Mouse (Mus musculus) cerebellum, adult 9-11 months (tissue): ENCODE data around the gene Wbp1l.
A peak's percentile ranks its signal among the peaks of the same experiment; 100 is the strongest.

ENCODE experiments used
- DNase-seq: peaks from one replicate; pipeline ENCODE4 v3.0.0; 2022

Wbp1l gene

GRCm38 (mm10) chr19:46599375-46600256 lies 732 bp downstream of the Wbp1l start:
- DNase-seq: peak; percentile 33

GRCm38 (mm10) chr19:46600371-46600770 lies 1.5 kb downstream of the Wbp1l start:
- no peak for DNase-seq

DNA sequence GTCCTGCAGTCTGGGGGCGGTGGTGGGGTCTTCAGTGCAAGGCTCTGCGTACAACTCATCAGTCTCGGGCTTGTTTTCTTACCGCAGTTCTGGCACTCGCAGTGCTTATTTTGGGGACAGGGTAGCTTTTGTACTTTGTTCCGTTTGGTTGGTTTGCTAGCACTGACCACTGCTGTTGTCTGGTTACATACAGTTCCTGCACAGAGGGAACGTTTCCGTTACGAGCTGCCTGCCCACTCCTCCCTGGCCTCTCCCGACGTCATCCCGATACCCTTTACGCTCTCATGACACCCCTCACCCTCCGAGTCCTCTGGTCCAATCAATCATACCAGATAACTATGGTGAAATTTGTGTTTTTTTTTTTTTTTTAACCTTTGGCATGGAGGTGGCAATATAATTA lies 2.6 kb downstream of the Wbp1l start:
- DNase-seq: no peak

- DNase-seq: no peak
Observed at GRCm38 (mm10) chr19:46602406-46602805, 3.5 kb downstream of the Wbp1l start.

DNA sequence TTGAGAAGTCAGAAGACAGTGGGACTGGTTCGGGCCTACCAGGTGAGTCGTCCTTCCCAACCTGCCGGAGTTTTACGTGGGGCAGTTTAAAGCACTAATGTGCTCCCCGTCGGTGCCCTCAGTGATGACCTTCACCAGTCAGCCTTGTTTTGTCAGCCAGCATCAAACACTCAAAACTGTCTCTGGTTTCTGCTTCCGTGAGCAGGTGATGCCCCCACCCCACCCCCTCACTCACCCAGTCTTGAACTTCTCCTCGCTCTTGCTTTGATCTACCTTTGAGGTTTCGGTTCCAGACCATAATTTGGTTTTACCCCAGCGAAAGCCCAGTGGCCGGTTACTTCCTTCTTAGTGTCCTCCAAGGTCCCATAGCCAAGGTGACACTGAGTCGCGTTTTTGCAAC lies 7.8 kb downstream of the Wbp1l start:
- no peak for DNase-seq

DNA sequence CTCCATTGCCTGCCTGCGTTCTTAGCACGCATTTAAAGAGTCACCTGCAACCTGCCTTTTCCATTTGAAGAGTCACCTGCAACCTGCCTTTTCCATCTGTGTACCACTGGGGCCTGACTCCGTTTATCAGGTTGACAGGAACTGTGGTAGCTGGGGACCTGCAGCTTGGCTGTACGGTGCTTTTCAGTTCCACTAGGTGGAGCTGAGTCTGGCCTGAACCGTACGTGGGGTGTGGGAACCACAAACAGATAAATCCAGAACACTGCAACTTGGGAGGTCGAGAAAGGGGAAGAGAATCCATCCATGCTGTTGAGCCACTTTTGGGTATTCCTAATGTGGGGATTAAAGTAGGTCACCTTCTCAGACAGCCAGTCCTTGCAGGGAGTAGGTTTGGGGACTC lies 8.5 kb downstream of the Wbp1l start:
- no peak for DNase-seq

- DNase-seq: no peak
Observed at GRCm38 (mm10) chr19:46608158-46608557, 9.3 kb downstream of the Wbp1l start.

- DNase-seq: no peak
Observed at GRCm38 (mm10) chr19:46616378-46616777, 17.5 kb downstream of the Wbp1l start.

DNA sequence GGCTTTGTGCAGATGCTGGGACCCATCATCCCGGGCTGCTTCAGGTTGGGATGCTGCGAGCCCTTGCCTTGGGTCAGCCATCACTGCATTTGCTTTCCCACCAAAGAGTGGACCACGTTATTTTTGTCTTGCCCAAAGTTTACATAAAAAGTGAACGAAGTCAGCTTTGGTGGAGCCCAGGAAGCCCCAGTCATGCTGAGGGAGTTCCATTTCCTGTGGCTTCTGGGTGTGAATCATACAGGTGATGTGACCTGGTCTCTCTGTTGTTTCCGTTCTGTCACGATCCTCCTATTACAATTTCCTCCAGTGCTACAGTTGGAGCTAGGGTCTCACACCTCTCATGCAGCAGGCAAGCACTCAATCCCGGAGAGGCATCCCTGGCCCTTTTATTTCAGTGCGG lies 18.5 kb downstream of the Wbp1l start:
- no peak for DNase-seq

DNA sequence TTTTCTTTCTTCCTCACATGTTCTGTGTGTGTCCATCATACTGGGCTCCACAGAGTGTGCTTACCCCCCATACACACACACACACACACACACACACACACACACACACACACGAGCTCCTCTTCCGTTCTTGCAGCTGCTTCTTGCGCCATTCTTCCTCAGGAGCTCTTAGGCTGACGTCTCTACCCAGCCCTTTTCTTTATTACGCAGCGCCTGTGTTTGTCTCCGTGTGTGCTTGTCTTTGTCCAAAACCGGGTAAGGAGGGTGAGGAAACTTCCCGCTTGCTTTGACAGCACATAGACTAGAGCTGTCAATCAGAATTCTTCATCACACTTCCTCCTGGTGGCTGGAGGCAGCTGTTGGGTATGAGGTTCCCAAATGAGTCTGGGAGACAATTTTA lies 19.4 kb downstream of the Wbp1l start:
- no peak for DNase-seq

GRCm38 (mm10) chr19:46619001-46619400 lies 20.1 kb downstream of the Wbp1l start:
- DNase-seq: peak; percentile 50

DNA sequence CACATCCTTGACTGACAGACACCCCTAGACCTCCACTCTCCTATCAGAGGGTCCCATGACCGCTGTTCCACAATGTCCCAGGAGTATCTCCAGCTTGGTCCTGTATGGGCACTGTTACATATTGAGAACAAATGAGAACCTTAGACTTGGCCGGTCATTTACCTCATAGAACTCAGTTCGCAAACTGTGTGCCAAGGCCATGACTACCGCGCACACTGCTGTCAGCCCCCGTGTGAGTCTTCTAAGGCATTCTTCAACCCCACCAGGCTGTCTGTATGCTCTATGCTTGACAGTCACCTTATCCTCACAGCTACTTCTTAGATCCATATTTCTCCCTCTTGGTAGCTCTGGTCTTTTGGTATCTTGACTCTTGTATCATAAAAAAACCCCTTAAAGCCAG lies 20.6 kb downstream of the Wbp1l start:
- no peak for DNase-seq

GRCm38 (mm10) chr19:46620016-46620808 lies 21.3 kb downstream of the Wbp1l start:
- no peak for DNase-seq

GRCm38 (mm10) chr19:46621236-46622183 lies 22.6 kb downstream of the Wbp1l start:
- DNase-seq: no peak

DNA sequence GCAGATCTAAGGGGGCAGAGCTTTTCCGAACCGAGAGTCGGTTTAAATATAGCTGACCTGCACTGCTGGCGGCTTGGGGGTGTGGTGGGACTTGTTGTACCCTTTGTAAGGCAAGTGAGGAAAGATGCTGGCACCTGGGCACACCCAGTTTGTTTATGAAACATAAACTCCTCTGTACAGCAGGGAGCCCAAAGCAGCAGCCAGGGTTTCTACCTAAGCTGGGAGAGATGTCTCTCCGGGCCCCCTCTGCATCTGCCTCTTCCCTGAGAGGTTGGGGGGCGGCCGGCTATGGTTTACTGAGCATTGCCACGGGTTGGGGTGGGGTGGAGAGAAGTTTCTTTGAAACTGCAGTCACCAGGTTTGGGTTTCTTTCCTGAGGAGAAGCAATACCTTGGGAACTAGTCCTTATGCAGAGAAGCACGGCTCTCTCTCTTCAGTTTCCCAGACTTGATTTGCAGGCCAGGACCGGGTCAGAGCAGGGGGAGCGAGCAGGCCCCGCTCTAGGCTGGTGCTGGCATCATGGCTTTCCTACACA lies 23.8 kb downstream of the Wbp1l start:
- no peak for DNase-seq

- DNase-seq: no peak
Observed at GRCm38 (mm10) chr19:46623194-46623667, 24.3 kb downstream of the Wbp1l start.

DNA sequence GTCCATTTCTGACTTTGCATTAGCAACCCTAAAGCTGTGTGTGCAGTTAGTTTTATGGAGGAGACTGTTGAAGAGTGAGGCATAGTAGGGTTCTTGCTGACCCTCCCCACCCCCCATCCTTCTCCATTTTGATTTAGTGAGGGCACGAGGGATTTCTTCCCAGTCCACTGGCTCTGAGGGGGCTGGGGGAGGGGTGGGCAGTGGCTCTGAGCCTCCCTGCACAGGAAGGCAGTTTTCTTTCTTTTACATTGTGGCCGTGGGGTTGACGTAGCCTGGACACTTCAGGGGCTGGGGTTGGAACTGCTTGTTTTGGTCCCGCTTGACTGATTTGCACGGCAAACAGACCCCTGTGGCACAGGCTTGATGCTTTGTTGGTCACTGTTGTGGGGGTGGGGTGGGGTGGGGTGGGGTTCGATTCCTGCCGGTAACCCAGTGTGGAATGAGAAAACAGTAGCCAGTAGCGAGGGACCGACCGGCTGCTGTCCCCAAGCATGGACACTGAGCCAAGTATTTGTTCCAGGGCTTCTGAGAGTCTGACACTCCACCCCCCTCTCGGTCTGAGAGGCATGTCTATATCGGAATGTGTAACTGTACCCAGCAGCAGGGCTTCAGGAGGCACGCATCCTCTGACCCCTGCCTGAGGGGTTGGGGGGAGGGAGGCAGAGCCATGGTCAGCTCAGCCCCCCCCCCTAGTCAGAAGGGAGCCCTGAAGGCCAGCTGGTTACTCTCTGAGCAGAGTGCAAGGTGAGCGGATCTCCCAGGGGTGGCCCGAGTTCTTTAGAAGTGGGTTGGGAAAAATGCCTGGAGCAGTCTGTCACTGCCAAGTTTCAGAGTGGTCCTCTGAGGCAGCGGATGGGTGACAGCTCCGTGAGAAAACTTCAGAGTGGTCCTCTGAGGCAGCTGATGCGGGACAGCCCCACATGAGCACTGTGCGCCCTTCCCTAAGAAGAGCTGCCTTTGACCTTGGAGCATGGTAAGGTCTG lies 25.2 kb downstream of the Wbp1l start:
- DNase-seq: peak; percentile 41

GRCm38 (mm10) chr19:46625015-46625414 lies 26.1 kb downstream of the Wbp1l start:
- DNase-seq: no peak

DNA sequence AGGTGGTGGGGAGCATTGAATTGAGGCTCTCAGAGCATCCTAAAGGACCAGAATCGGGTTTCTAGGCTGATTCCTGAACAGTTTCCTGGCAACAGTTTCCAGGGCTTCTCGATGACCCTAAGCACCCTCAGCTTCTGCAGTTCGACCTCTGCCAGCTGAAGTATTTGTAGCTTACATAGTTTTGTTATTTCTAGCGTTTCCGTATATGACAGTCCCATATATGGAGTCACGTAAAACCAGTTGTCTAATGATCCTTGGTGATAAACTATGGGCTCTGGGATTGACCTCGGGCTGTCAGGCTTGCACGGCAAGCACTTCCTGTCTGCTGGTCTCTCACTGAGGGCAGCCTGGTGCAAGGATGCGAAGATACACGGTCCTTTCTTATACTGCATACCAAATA lies 26.6 kb downstream of the Wbp1l start:
- DNase-seq: no peak

DNA sequence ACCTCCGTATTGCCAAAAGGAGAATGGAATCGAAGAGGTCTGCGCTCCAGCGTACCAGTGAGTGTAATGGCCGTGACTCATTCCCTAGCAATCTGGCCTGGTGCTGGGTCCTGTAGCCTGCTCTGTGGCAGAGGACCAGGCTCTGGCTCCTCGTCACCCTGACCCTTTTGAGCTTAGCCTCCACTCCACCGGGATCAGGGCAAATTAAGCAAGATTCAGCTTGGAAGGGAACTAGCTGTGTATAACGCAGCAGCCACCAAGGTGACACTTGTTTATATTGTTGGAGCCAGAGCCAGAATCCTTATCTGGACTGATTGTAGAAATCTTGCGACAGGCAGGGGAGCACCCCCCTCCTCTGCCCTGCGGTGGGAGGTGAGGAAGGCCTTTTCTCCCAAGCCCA lies 29.5 kb downstream of the Wbp1l start:
- no peak for DNase-seq

GRCm38 (mm10) chr19:46629807-46630206 lies 30.9 kb downstream of the Wbp1l start:
- DNase-seq: no peak
